Mouse (Mus musculus) G1E (cell line): ENCODE measurements around the gene Myl12a.

ENCODE experiments used
- CTCF ChIP-seq: IDR thresholded peaks from 2 replicates; pipeline ENCODE4 v1.5.1; 2012; ENCODE audit warnings: low read depth, low read length, inconsistent platforms, mixed read lengths
- GATA1 ChIP-seq: IDR thresholded peaks from 2 replicates; pipeline ENCODE4 v1.6.1; 2012; ENCODE audit warnings: borderline replicate concordance, low read length, inconsistent platforms, mixed read lengths

DNA sequence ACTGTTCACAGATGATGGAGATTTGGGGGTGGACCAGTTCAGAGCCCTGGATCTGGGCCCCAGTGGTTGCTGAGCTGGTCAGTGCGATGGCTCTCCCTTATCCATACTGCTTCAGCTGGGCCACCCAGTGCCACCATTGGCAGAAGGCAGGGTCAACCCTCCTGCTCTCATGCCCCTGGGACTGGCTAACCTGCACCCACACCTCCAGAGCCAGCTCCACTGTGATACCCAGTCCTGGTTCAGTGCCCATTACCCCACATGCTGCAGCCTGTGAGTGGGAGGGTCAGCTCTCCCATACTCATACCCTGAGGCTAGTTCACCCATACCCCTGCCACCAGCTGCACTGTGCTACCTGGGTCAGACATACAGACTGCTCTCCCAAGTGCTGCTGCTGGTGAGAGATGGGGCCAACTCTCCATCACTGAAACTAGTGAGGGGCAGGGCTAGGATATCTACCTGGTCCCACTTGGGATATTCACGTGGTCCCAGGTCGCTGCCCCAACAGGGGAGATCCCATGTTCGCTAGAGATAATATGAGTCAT, 14.8 kb upstream of the Myl12a start:
- TF ChIP-seq CTCF (no peak), GATA1 (no peak)
